1 mouse cellular context compared by ENCODE assay signal in the genomic region with DNA sequence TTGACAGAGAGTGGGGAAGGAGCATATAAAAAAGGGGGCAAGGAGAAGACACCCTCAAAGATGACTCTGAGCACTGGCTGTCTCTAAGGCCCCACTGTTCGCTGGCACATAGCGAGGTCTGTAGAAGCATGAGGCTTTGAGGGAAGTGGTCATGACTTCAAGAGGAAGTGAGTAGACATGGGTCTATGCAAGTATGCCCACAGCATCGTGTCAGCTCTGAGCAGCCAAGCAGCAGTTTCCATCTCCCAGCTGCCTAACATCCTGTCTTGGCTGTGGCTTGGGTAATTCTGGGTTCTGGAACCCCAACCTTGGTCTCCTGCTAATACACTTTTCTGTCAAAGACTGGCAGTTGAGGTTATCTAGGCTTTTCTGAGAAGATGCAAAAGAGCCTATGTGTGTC.
TF ChIP-seq lines count a peak whose summit lies in the region.

No protein-coding gene starts in this region.

TF ChIP-seq in CH12.LX, 34 proteins besides CTCF, POLR2A, EP300 and RAD21 (continued from another document):
- TF ChIP-seq E2F4 (IDR thresholded peaks at IDR 0.05; ENCODE audit: insufficient replicate concordance, low read depth, low read length) (no peak), HCFC1 (IDR thresholded peaks at IDR 0.05; ENCODE audit: low read depth, low read length) (no peak), MAFK (IDR thresholded peaks at IDR 0.05; ENCODE audit: insufficient replicate concordance, low read length) (no peak), ETS1 (conservative IDR thresholded peaks at IDR 0.05; ENCODE audit: low read depth, low read length) (peak; percentile 31; the same call in 1 of the 2 replicates), ZKSCAN1 (IDR thresholded peaks at IDR 0.05; ENCODE audit: borderline replicate concordance, low read depth, low read length) (no peak), MEF2A (IDR thresholded peaks at IDR 0.05; ENCODE audit: borderline replicate concordance, low read depth, low read length) (no peak), NRF1 (IDR thresholded peaks at IDR 0.05; ENCODE audit: low read depth, low read length) (no peak), MAX (IDR thresholded peaks at IDR 0.05; ENCODE audit: low read length) (peak; percentile 93), SIN3A (IDR thresholded peaks at IDR 0.05; ENCODE audit: low read length) (no peak), BHLHE40 (IDR thresholded peaks at IDR 0.05; ENCODE audit: low read depth, low read length) (no peak), CHD1 (IDR thresholded peaks at IDR 0.05; ENCODE audit: low read depth, low read length) (no peak), KAT2A (IDR thresholded peaks at IDR 0.05; ENCODE audit: insufficient replicate concordance, low read length) (no peak), ZMIZ1 (IDR thresholded peaks at IDR 0.05; ENCODE audit: low read depth, low read length) (no peak), MYC (IDR thresholded peaks at IDR 0.05; ENCODE audit: low read depth, low read length) (peak; percentile 91), MXI1 (IDR thresholded peaks at IDR 0.05; ENCODE audit: low read depth, low read length) (no peak; the same call in 1 of the 2 replicates), IRF4 (IDR thresholded peaks at IDR 0.05; ENCODE audit: low read depth, low read length) (peak; percentile 74)
